Mouse (Mus musculus) ES-E14 (cell line): ENCODE measurements around the gene Anapc5. TPM values are rescaled to one million over a fixed set of nuclear protein-coding genes. Genes with fewer than 3 reads are reported as not detected.

ENCODE experiments used
- DNase-seq: peaks from one replicate; pipeline ENCODE4 v3.0.0-alpha.2; 2013; ENCODE audit warnings: low read depth, low spot score
- H3K27ac ChIP-seq: 2 replicates; pipeline ENCODE4 v1.5.1; 2012; ENCODE audit warnings: low read depth, mild to moderate bottlenecking, low read length, moderate library complexity, mixed read lengths; ENCODE audit not compliant: poor library complexity, insufficient read depth, severe bottlenecking
- H3K36me3 ChIP-seq: 2 replicates; pipeline ENCODE4 v1.6.1; 2012; ENCODE audit warnings: mild to moderate bottlenecking, low read length, moderate library complexity, mixed read lengths; ENCODE audit not compliant: control insufficient read depth, poor library complexity, insufficient read depth, severe bottlenecking
- H3K4me1 ChIP-seq, 2 experiments: fragments of 150-350 bp in 1 of 2; sonication (generic) in 1 of 2; 2 replicates each; pipeline ENCODE4 v1.6.1; 2012; ENCODE audit warnings: low read length in 2 of 2, mild to moderate bottlenecking in 1 of 2, mixed read lengths in 1 of 2; ENCODE audit not compliant: control insufficient read depth in 2 of 2, insufficient read depth in 2 of 2, poor library complexity in 1 of 2
- H3K4me3 ChIP-seq, 2 experiments: fragments of 150-350 bp in 1 of 2; sonication (generic) in 1 of 2; 2 replicates each; pipeline ENCODE4 v1.5.1; 2012; ENCODE audit warnings: low read length in 2 of 2, low read depth in 1 of 2, mild to moderate bottlenecking in 1 of 2, mixed read lengths in 1 of 2; ENCODE audit not compliant: insufficient read depth in 1 of 2, poor library complexity in 1 of 2, severe bottlenecking in 1 of 2
- H3K9ac ChIP-seq: 2 replicates; pipeline ENCODE4 v1.6.1; 2012; ENCODE audit warnings: low read depth, mild to moderate bottlenecking, low read length, mixed read lengths; ENCODE audit not compliant: poor library complexity, insufficient read depth, severe bottlenecking
- H3K9me3 ChIP-seq: fragments of 150-350 bp; sonication (generic); 2 replicates; pipeline ENCODE4 v1.6.1; 2012; ENCODE audit warnings: low read depth, mild to moderate bottlenecking, low read length; ENCODE audit not compliant: control insufficient read depth, insufficient read depth
- CHD2 ChIP-seq: IDR thresholded peaks from 2 replicates; pipeline ENCODE4 v1.6.1; 2014; ENCODE audit warnings: mild to moderate bottlenecking, low read depth, low read length, inconsistent platforms
- HCFC1 ChIP-seq: IDR thresholded peaks from 2 replicates; pipeline ENCODE4 v1.6.1; 2012; ENCODE audit warnings: low read length, inconsistent platforms, borderline replicate concordance; ENCODE audit not compliant: insufficient read depth
- MAFK ChIP-seq: IDR thresholded peaks from 2 replicates; pipeline ENCODE4 v1.6.1; 2014; ENCODE audit warnings: mild to moderate bottlenecking, low read depth, low read length, inconsistent platforms; ENCODE audit not compliant: insufficient read depth
- ZC3H11A ChIP-seq: IDR thresholded peaks from 2 replicates; pipeline ENCODE4 v1.6.1; 2012; ENCODE audit warnings: low read depth, mild to moderate bottlenecking, inconsistent platforms, low read length, borderline replicate concordance
- ZNF384 ChIP-seq: IDR thresholded peaks from 2 replicates; pipeline ENCODE4 v1.6.1; 2012; ENCODE audit warnings: low read depth, low read length, inconsistent platforms
- in situ Hi-C, 2 experiments: fragments of 600-800 bp; cut with MboI; formaldehyde crosslinking; loops; one replicate each; pipeline ENCODE4 v1.15.1; 2025; ENCODE audit warnings: low sequenced_read_pairs in 2 of 2, inconsistent platforms in 1 of 2; ENCODE audit not compliant: unreplicated experiment in 2 of 2
- total RNA-seq: library from RNA; depleted of rRNA; stranded (reverse); fragments of 300-350 nt; gene quantifications from 2 replicates; pipeline ENCODE4 v1.2.3, GENCODE M21; 2012

The Anapc5 gene
- total RNA-seq, 1 experiment = 285 TPM

DNA sequence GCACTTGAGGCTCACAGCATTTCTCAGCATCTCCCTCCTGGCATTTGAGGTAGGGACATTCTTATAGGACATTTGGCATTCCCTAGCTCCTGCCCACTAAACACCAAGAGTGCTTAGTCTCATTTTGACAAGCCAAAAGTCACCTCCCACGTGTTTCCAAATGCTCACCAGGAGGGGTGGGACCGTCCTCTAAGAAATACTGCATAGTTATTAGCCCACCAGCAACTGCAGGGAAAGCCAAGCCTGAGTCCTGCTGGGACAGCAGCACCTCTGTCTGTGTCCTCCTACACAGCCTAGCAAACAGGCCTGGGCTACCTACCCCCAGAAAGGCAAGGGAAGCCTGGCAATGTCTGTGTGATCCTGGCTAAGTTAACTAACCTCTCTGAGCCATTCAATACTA is 43.8 kb downstream of the Anapc5 start:
- TF ChIP-seq HCFC1 = no peak
- TF ChIP-seq MAFK = no peak
- no peak for TF ChIP-seq ZNF384
- no peak for TF ChIP-seq ZC3H11A
- TF ChIP-seq CHD2 = no peak
- Histone ChIP-seq H3K27ac (no peak overlapping the region), H3K4me1 (peaks cover 0 to 11% of the 10 kb centered on the region in 2 experiments; a peak in 3 of 4 replicates)

DNA sequence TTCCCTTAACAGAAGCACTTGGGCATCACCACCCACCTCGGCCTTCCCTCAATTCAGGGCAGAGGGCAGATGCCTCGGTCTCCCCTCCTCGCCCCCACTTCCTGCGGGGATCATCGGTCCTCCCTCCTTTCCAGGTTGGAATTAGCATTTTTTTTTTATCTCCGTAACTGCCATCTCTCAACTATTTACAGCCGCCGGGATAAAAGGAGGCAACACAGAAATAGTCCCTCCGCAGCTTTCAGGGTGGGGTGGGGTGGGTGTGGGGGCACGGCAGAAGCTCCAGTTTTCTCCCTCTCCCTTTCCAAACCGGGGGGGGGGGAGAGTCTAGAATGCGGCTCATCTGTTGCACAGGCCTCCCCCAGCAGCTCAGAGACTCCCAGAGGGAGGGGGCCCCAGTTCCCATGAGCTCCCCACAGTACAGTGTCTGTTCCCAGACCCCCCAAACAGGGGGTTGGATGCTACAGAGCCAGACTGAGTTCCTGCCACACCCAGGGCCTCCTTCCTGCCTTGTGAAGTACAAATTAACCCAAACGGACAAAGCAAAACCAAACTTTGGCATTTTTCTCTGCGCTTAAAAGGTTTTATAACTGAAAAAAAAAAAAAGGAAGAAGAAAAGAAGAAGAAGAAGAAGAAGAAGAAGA is 45.4 kb downstream of the Anapc5 start:
- Histone ChIP-seq H3K4me3 (peak overlapping the region; percentile 46 to 58), H3K27ac (no peak overlapping the region), H3K4me1 (peaks cover 3 to 12% of the 10 kb centered on the region in 2 experiments; a peak in 3 of 4 replicates), H3K36me3 (no peaks in the 10 kb centered on the region), H3K9ac (peak overlapping the region; percentile 37; the same call in 1 of the 2 replicates), H3K9me3 (no peaks in the 10 kb centered on the region)
- TF ChIP-seq ZC3H11A (no peak), ZNF384 (0 out of 2 replicates have a peak, but pooled peaks have one; percentile 31), CHD2 (no peak), MAFK (no peak), HCFC1 (no peak)
- no peak for DNase-seq
- in situ Hi-C loops = no loop called here

More for the DNA sequence above, 43.8 kb downstream of the Anapc5 start:
- no peak overlapping the region for H3K4me3 ChIP-seq
- no peaks in the 10 kb centered on the region for H3K9me3 ChIP-seq
- in situ Hi-C loops = no loop called here
- no peak for DNase-seq
- no peak overlapping the region for H3K9ac ChIP-seq
- no peaks in the 10 kb centered on the region for H3K36me3 ChIP-seq

DNA sequence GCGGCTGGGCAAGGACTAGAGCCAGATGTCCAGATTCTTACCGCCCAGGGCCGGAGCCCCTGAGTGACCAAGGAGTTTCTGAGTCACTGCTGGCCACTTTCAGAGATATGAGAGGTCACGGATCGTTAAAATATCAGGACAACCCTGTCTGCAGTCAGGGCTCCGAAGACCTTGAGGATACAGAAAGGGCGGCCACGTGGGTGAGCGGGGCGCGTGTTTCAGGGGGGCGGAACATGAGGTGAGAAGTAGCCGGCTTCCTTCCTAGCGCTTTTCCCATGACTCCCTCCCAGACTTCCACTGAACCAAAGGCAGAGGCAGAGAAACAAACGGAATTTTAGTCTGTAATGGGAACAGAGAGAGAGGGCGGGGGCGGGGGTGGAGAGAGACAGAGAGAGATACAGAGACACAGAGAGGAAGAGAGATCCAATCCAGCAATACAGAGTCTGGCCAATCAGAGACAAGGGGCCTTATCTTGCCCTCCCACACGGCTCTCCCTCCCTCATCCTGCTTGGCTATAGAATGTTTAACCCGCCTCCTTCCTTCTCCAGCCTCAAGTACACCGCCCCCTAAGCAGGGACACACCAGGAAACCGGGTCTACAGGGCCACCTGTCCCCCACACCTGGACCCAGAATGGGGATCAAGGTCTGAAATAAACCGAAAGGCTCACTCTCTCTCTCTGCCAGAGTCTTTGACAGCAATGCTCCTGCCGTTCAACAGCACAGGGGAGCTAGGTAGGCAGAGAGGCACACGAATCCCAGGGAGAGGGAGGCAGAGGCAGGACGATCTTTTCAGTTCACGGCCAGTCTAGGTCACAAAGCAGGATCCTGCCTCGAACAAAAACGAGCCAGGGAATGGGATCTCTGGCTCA is 46.2 kb downstream of the Anapc5 start:
- Histone ChIP-seq H3K4me1 (peaks cover 5 to 12% of the 10 kb centered on the region in 2 experiments; a peak in 3 of 4 replicates), H3K27ac (no peak overlapping the region), H3K36me3 (no peaks in the 10 kb centered on the region), H3K4me3 (peak overlapping the region; percentile 46 to 58), H3K9ac (peak overlapping the region; percentile 37; the same call in 1 of the 2 replicates), H3K9me3 (no peaks in the 10 kb centered on the region)
- DNase-seq = peak; percentile 75
- in situ Hi-C loops = no loop called here
- TF ChIP-seq HCFC1 (no peak), CHD2 (no peak), ZC3H11A (no peak), MAFK (no peak), ZNF384 (no peak)

DNA sequence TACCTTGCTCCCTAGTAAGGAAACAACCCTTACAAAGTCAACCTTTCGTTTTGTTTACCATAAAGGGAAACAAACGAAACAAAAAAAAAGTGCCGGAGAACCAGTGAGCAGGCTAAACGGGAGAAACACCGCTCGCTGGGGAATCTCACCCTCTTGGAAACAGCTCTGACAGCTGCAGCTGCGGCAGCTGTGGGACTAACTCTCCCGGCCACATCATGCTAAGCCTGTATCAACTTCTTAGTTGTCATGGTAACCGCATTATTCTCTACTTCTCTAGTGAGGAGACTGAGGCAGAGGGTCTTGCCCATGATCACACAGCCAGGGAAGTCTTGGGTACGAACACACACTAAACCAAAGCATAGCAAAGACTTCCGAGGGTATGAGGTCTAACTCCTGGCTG is 47.4 kb downstream of the Anapc5 start:
- Histone ChIP-seq H3K9me3 (no peaks in the 10 kb centered on the region), H3K9ac (no peak overlapping the region), H3K4me3 (no peak overlapping the region), H3K27ac (no peak overlapping the region), H3K36me3 (no peaks in the 10 kb centered on the region), H3K4me1 (peaks cover 7 to 19% of the 10 kb centered on the region in 2 experiments)
- no peak for DNase-seq
- in situ Hi-C loops = no loop called here
- TF ChIP-seq HCFC1 = no peak
- TF ChIP-seq MAFK = no peak
- no peak for TF ChIP-seq ZNF384
